Mouse (Mus musculus) erythroblast, embryonic 14.5 days (primary cell): Measurements from ENCODE around the gene Erbb3.

Source experiments
- GATA1 ChIP-seq: IDR thresholded peaks from 2 replicates; pipeline ENCODE4 v1.6.1; 2012; ENCODE audit warnings: low read length, inconsistent platforms, mixed read lengths
- TAL1 ChIP-seq: IDR thresholded peaks from 3 replicates; pipeline ENCODE4 v1.6.1; 2012; ENCODE audit warnings: low read length, inconsistent platforms, mixed read lengths

GRCm38 (mm10) chr10:128588775-128589463, 533 bp downstream of the Erbb3 start:
- TF ChIP-seq GATA1: no peak
- no peak for TF ChIP-seq TAL1
